Mouse (Mus musculus) kidney, postnatal 4 days (tissue): ENCODE data around the gene Tmem104.

ENCODE experiments used
- DNase-seq, 2 experiments: peaks; one replicate each; pipeline ENCODE4 v3.0.0; 2021; ENCODE audit warnings: mixed read lengths in 2 of 2

Gene Tmem104

DNA sequence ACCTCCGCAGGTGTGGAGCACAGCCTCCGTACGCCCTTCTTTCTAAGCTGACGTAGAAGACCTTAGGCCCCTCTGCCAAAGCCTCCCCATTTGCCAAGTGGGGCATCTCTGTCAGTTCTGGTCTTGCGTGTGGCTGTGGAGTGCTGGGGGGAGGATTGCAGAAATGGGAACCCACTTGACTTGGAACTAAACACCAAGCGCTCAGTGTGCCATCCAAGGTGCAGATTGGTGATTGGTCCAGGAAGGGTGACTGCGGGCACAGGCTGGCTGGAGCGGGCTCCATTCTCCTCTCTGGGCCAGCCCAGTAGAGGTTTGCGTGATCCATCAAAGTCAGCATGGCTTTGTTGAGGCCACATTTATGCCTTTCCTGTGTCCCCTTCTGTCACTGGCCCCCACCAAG, 15.5 kb downstream of the Tmem104 start:
- DNase-seq, result no peak

DNA sequence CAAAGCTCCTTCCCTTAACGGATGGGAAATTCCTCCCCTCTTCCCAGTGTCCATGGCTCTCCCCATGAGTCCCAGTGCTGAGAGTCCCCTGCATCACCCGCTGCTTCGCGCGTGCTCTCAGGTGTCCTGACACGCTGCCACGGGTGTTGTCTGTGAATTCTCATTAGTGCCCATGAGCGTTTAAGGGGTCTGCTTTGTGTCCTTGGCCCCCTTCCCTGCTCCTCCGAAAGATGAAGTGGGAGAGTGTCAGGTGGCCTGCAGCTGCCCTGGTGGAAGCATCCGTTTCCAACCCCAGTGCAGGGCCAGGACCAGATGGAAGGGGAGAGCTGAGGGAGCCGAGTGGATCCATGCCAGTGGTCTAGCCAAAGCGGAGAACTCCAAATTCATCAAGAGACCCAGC, 20.8 kb downstream of the Tmem104 start:
- no peak for DNase-seq

DNA sequence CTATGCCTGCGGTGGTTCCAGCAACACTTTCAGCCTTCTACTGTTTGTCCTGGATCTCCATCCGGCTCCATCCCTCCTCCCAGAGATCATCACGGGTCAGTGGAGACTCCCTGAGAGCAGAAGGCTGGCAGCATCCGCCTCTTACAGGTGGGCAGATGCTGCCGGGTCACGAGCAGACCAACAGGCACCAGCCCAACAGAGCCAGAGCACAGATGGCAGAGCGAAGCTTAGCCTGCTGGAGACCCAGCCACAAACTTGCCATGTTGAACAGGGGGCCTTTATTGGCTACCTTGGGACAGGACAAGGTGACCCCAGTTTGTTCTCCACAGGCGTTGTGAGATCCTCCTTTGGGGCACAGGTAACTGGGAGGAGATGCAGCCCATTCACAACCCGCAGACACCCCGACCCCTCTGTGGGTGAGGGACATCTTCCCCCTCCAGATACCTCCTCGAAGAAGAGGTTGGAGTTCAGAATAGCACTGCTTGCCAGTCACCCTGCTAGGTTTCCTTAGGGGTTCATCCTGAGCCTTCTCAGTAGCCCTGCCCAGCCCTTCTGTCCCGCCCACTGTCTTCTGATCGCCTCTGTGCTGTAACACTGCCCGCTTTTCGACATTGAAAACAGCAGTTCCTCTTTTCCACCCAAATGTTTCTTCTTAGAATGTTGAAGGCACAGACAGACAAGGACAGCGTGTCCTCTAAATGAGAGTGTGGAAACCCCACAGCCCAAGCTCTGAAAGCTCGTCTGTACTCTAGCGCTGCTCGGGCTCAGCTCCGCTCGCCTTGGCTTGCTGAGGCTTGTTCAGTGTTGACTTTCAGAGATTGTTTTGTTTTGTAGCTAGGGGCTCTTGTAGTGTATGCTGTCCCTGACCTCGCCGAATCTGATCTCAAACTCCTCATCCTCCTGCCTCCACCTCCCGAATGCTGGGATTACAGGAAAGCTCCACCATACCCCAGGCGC, 21.8 kb downstream of the Tmem104 start:
- no peak for DNase-seq

DNA sequence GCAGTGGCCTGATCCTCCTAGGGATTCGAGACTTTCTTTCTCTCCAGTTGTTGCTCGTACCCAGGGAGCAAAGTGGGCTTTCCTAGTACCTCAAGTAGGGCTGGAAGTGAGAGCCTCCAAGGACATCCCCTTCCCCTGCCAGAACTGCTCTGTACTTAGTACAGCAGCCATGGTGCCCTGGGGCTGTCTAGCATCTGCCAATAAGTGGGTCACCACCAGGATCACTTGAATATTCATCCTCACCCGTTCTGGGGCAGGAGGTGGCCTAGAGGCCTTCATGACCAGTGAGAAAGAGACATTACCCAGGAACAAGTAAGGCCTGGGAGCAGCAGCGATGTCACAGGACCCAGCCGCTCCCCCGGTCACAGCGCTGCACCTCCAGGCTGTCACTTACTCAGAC, 22.7 kb downstream of the Tmem104 start:
- DNase-seq, result no peak

DNA sequence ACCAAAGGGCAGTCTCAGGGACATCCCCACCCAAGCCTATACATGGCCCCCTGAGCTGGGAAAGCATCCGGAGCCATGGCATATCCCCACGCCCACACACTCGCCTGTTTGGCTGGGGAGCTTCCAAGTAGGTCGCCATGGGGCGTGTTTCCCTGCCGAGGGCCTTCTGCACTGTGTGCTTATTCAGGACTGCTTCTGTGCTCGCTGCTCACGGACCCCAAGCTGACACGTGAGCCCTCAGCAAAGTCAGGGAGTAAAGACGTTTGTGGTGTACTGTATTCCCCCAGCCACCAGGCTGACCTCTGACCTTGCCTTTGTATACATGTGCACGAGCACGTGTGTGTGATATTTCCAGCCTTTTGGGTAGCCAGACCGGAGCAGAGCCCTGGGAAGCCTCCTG, 24.8 kb downstream of the Tmem104 start:
- DNase-seq, result no peak

DNA sequence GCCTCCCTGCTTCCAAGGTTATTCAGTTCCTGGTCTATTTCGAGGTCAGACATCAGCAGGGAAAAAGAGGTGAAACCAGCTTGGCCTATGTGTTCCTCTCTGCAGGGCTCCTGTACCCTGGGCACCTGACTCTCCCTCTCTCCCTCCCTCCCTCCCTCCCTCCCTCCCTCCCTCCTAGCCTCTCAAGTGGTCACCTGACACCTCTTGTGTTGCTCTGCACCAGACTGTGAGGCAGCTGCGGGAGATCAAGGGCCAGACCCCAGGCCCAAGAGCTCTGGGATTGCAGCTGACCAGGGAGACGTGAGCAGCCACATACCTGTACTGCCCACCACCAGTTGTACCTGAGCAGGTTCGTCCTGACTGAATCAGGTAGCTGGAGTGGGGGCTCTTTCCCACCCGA, 27.8 kb downstream of the Tmem104 start:
- DNase-seq, result no peak

DNA sequence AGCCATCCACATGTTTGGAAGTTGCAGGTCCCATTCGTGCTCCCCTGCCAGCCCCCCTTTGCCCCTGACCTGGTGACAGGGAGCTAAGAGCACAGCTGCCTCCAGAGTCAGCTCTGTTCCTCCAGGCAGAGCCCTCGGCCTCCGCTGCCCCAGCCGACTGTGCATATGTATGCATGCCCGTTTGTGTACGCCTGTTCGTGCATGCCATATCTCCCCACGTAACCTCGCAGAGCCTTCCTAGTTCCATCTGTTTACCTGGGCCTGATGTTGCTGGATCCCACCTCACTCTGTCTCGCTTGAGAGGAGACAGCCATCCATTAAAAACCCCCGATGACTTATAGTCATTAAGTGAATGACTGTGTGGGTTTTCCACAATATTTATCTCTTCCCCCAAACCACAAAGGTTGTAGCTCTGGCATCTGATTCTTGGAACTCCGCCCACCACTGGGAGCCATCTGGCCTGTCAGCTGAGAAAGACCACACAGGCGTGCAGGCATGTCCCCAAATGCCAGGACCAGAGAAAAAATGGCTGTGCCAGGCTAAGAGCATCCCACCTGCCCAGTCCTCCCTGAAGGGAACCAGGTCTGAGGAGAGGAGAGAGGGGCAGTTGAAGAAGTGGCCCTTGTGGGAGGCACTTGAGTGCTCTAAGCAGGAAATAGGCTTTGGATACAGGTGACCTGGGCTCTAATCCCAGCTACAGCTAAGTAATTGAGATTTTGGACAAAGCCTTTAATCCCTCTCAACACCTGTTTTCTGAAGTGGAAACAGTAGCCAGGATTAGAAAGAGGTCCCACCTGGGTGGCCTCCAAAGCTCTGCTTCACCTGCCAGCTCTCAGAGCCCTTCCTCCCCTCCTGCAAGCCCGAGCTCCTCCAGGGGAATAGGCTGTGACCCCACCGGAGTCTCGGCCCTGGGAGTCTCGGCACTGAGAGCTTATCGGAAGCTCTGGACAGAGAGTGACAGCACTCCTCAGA, 30.4 kb downstream of the Tmem104 start:
- DNase-seq, result no peak

DNA sequence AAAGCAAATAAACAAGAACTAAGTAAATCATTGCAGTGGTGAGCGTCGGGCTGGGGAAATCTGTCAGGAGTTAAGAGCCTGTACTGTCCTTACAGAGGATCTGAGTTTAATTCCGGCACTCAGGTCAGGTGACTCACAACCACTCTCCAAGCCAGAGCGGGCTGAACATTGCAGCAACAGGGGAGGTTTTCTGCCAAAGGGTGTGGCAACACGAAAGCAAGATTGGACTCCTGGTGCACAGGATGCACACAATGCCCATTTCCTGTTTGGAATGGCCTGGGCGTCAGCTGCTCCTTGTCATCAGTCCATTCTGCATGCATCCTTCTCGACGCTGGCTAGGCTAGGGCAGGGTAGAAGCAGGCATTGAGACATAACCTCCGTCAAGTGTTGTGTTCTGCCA, 32.0 kb downstream of the Tmem104 start:
- peak in 1 of 2 experiments; percentile 18 for DNase-seq

DNA sequence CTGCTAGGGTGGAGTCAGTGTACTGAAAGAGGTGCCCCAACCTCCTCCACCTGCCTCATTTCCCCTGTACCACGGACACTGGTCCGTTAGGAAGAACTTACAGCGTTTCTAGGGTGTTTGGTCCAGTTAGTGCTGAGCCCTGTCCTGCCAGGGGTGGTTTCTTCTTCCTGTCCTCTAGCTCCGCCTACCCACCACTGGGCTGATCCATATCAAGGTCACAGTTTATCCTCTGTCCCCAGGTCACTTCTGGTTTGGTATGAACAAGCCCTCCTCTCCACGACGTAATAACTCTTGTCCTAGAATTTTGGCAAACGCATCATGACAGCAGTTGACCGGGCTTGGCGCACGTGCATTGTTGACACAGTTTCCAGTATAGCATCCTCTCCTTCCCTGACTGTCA, 32.4 kb downstream of the Tmem104 start:
- DNase-seq, result no peak

DNA sequence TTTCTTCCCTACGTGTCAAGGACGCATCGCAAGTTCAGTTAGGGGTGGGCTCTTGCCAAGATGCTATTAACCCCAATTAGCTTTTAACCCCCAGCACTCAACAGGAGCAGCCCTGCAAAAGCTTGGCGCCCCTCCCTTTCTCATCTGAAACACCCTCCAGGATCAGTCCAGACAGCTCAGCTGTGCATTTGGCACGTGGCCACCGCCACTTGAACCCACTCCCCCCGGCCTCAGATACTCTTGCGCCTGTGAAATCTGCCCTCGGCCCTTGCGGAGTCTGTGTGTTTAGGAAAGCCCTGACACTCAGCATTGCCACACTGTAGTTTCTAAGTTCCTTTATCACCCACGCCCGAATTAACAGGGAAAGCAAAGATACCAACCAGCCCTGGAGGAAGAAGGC, 34.8 kb downstream of the Tmem104 start:
- peak; percentile 60 to 72 for DNase-seq

DNA sequence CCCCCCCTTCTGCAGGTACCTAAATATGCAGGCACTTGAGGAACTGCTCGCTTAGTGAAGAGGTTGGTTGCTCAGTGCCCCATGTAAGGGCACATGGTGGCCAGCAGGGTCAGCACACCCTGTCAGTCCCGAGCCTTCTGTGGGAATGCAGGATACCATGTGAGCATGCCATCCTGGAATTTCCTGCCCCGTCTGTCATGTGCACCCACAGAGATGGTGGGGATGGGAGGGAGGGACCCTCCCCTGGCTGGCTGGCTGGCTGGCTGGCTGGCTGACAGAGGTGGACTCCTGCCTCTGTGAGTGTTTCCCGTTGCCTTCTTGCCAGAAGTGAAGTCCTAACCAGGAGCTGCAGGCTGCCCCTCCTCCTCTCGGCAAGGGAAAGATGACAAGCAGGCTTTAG, 35.3 kb downstream of the Tmem104 start:
- peak in 1 of 2 experiments; percentile 39 for DNase-seq

DNA sequence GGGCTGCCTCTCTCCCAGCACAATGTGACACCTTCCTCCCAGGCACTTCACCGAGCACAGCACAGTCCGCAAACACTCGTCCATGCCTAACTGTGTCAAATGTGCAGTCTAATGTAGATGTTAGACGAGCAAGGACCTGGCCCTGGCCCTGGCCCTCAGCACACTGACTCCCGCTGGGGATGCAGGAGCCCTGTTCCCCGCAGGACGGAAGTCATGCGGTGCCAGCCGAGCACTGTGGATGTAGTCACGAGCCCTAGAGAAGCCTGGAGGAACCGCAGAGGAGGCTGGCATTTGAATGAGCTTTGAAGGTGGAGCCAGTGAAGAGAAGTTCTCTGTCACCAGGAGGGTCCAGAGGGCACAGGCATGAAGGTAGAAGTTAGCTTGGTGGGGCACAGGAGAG, 36.2 kb downstream of the Tmem104 start:
- no peak for DNase-seq

DNA sequence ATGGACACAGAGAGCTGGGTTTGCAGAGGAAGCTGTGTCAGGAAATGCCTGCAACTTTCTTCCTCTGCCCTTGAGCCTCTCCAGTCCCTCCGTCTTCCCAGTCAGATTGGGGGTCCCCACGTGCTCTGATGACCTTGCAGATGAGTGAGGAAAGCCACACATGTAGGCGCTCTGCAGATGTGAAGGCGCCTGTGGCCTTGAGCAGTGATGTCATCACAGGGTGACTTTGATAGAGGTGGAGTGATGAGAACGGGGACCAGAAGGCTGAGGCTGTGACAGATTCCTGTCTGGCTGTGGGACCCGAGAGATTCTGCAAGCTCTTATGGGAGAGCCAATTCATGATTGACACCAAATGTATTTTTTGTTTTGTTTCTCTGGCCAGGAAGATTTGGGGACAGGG, 36.6 kb downstream of the Tmem104 start:
- no peak for DNase-seq

DNA sequence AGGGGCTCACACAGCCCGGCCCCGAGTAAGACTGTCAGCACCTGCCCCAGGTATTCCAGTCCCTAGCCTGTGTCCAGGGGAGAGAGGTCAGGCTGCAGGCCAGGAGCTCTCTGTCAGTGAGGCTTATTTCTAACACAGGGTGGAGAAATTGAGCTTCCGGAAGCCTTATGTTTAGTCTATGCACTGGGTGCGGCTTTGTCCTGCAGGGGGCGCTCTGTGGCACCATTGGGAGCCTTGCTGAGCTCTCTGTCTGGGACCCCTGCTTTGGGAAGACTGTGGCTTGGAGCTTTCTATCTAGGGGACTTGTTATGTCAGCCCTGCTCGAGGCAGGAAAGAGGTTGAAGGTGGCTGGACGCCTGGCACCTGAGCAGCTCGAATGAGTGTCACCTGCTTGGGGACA, 37.6 kb downstream of the Tmem104 start:
- peak; percentile 83 to 86 for DNase-seq

DNA sequence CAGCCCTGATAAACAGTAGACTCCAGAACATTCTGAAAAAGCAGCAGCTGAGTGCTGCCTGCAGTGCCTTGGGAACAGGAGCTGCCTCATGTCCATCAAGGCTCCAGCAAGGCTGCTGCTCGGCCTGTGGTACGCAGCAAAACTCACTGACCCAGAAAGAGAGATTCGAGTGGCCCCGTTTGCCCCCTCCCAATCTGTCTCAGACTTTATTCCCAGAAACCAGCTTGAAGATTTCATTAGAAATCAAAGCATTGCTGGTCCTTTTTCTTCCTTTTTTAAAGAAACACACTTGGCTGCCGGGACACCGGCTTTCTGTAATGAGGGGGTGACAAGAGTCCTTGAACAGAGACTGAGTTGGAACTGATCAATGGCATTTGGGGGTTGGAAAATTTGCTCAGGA, 38.0 kb downstream of the Tmem104 start:
- no peak for DNase-seq

DNA sequence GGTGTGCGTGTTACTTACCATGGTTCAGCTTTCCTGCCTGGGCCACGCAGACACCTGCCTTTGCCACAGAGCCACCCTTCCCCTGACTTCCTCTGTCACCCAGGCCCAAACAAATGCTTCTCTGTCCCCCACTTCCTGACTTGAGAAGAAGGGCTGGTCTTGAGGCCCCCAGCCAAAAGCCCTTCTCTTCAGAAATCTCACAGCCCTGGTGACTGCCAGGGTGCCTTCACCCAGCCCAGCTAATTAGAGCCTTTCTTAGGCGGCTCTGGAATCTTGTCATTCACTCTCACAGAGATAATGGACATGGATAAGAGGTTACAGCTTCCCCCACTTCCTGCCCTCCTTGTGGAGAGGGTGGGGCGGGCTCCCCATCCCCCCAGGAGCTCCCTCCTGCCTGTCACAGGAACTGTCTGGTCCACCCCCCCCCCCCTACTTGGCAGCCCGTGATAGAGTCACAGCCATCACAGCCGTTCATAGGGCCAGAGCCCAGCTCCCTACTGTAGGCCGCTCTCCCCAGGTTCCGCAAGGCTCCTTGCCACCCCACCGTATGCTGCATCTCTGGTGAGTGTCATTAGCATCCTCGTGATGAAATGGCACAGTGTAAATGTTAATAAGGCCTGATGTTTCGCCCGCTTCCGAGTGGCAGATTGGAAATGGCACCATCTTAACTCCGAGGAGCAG, 39.7 kb downstream of the Tmem104 start:
- DNase-seq, result no peak

DNA sequence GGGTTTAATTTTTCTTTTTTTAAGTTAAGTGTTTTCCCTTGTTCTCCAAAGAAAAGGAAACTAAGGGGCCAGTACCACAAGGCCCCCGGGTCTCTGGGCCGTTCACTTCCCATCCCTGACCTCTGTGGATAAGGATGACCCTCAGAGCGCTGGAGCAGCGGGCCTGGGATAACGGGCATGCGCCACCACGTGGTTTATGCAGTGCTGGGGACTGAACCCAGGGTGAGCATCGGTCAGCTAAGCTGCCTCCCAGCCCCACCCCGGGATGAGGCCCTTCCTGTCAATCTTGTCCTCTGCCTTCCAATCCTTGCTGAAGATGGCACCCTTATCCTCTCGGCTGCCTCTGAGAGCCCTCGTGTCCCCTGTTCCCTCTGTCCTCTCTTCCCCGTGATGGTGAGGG, 40.4 kb downstream of the Tmem104 start:
- DNase-seq, result no peak

DNA sequence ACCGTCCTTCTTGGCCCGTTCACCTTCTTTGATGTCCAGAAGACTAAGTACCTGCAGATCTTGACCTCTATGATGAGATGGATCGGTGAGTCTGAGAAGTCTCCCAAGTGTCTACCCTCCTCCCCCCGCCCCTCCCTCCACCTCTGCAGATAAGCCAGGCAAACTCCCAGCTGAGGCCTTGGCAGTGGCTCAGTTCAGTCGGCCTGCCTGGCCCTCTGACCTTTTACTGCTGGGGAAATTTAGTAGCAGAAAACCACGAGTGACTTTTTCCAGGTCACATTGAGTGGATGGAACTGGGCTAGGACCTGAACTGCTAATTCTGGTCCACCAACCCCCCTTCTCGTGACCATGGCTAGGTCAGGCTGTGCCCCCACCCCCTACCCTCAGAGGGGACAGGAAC, 41.1 kb downstream of the Tmem104 start:
- no peak for DNase-seq

DNA sequence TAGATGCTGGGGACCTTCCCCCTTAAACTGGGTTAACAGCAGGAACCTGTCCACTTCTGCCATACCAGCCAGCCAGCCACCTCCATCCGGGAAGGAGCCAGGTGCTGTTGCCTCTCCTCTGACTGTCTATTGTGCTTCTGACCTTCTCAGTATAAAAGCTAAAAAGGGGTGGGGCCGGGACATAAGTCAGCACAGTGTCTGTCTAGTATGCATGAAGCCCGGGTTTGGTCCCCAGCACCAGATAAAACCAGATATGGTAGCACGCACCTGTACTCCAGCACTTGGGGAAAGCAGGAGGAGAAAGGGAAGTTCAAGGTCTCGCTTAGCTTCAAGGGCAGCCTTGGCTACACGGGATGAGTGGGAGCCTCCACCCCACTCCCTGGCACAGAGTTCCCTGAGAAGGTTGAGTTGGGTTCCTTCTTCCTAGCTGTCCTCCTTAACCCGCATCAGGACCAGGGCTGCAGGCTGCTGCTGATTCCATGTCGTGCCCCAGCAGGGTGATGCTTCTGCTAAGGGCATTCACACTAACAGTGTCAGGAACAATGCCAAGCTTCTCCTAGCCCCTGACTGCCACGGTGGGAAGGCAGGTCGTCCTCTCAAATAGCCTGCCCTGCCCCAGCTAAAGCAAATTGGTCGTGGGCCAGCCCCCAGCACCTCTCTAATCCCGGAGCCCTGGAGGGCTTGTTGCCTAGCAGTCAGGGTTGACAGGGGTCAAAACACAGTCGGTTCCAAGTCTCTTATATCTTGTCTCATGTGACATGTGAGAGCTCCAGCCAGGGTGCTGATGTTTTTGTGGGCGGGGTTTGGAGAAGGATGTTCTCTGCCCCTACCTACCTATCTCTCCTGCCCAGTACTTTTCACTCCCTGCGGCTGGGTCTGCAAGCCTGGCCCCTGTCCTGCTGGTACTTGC, 42.0 kb downstream of the Tmem104 start:
- DNase-seq, result no peak

DNA sequence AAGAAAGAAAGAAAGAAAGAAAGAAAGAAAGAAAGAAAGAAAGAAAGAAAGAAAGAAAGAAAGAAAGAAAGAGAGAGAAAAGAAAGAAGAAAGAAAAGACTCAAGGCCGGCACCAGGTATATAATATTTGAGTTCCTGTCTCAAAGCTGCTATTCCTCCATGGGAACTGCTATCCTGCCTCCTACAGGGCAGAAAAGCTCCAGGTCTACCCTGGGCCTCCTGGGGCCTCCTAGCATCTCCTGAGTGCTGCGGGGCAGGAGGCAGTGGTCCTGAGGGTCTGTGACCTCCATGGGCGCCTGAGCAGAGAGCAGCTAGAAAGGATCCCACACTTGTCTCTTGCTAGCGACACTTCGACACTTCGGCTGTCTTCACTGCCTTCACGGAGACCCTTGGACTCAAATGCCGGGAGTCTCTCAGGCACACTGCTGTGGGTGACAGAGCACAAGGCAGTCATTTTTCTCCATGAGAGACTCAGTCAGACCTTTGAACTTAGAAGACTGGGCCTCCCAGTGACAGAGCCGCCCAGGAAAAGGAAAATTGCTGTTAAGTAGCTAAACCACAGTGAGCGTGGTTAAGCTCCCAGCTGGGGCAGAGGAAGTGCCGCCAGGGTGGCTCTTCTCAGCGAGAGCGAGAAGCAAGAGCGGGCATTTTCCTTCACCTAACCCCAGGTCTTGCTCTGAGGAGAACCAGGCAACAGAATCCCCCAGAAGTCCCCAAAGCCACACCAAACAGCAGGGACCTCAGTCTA, 44.1 kb downstream of the Tmem104 start:
- DNase-seq, result peak; percentile 41 to 57

DNA sequence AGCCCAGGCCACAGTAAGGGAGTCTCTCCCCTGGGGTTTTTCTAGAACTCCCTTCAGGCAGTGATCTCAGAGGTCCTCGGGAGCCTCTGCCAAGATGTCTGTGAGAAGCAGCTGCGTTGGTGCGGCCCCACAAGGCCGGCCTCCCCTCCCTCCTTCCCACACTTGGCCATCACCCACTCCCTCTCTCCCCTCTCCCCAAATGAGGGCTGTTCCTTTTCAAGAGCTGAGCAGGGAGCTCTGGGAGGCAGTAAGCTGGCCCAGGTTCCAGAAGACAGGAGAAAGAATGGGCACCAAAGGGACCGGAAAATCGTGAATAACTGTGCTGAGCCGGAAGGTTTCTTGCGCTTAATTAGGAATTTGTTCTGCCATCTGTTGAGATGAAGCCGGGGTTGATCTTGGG, 44.6 kb downstream of the Tmem104 start:
- peak in 1 of 2 experiments; percentile 46 for DNase-seq
